Mouse (Mus musculus): ENCODE measurements around the gene 2410137M14Rik.
A peak's percentile ranks its signal among the peaks of the same experiment; 100 is the strongest.

The 2410137M14Rik gene

DNA sequence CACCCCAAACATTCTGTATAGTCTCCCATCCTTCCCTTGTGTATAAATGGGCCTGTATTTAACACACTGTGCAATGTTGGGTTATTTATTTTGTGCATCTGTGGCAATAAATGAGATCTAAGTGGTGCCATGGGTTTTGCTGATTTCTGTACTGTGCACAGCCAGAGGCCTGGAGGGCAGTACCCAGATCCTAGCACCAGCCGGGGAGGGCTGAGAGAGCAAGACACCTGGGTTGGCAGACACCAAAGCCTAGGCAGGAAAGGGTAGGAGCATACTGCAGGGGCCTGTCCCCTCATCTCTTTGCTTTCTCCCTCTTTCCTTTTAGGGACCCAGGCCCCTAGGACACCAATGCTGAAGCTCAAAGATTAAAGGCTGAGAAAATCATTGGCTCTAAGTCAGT, 32.8 kb downstream of the 2410137M14Rik start:
- DNase-seq (ENCODE audit: low spot score), result no peak

DNA sequence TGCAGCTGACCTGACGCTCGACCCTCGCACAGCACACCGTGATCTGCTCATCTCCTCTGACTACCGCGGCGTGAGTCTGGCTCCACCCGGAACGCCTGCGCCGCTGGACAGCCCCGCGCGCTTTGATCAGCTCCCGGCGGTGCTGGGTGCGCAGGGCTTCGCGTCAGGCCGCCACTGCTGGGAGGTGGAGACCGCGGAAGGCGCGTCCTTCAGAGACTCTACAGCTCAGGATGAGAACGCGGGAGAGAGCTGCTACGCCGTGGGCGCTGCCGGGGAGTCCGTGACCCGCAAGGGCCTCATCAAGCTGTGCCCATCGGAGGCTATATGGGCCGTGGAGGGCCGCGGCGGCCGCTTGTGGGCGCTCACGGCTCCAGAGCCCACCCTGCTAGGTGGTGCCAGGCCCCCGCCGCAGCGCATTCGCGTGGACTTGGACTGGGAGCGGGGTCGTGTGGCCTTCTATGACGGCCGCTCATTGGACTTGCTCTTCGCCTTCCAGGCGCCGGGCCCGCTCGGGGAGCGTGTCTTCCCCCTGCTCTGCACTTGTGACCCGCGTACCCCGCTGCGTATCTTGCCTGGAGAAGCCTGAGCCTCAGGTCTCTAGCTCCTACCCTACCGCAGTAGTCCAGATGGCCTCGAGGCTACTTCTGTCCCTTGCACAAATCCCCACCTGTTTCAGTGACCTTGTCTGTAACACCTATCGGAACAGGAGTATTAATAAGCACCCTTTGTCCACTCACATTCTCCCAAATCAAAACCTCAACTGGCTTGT, 33.8 kb downstream of the 2410137M14Rik start:
- DNase-seq (ENCODE audit: low spot score), result peak; percentile 53

DNA sequence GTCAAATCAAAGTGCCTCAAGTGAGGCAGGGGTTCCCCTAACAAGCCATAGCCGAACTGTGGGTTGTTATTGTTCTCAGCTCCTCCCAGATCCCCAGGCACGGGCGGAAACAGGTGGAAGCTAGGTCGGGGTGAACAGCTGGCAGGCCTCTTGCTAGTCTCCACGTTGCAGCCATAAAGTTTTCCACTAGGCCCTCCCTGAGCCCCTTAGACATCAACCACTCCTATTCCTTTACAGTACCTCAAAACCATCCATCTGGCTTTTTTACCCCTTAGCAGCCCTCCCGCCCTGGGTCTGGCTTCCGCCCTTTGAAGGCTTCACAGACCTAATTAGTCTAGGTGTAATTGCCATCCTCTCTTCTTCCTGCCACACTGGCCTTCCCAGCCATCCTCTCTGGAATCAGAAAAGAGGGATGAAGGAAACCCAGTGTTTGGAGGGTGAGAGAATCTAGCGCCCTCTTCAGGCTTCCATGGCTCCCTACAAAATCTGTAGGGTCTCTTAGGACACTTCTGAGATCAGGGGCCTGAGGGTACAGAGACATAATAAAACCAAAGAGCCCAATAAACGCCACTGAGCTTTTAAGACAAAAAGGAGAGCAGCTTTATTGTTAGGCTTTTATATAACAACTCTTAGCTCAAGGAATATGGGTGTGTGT, 36.8 kb downstream of the 2410137M14Rik start:
- no peak for DNase-seq (ENCODE audit: low spot score)

DNA sequence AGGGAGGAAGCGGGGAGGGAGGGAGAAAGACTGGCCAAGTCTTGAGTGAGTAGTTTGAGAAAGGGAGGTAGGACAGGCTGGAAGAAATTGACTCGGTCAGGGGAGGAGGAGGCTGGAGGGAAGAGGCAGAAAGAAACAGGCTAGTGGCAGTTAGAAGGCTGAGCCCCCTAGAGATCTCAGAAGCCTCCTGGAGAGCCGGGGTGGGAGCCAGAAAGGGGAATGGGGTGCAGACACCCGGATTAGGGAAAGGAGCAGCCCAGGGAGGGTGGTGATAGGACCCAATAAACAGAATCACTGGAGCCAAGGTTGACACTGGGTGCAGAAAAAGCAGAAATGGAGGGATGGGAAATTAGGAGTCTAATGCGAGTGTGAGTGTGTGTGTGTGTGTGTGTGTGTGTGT, 37.3 kb downstream of the 2410137M14Rik start:
- DNase-seq (ENCODE audit: low spot score), result no peak

DNA sequence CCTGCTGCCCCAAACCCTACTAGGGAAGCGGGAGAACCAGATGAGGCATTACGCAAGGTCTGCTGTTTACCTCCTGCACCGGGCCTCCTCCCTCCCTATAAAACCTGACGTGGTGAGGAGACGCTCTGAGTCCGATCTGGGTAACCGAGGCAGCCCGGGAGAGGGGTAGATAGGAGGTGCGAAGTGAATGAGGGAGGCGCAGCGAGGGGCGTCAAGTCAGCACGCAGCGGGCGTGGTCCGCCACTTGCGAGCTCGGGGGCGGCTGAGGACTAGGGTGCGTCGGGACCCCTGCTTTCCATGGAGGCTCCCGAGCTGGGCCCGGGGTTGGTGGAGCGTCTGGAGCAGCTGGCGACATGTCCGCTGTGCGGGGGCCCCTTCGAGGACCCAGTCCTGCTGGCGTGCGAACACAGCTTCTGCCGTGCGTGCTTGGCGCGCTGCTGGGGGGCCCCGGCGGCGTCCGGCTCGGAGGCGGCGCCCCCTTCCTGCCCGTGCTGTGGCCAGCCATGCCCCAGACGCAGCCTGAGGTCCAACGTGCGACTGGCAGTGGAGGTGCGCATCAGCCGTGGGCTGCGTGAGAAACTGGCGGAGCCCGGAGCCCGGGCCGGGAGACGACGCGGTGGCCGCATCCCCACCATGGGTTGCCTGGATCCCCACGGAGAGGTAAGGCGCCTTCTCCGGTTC, 38.1 kb downstream of the 2410137M14Rik start, which contains the start of gene Rnf39:
Gene Rnf39, plus strand, starts transcription at position 128 of the 681 bp plus-strand sequence.
- DNase-seq (ENCODE audit: low spot score), result no peak

DNA sequence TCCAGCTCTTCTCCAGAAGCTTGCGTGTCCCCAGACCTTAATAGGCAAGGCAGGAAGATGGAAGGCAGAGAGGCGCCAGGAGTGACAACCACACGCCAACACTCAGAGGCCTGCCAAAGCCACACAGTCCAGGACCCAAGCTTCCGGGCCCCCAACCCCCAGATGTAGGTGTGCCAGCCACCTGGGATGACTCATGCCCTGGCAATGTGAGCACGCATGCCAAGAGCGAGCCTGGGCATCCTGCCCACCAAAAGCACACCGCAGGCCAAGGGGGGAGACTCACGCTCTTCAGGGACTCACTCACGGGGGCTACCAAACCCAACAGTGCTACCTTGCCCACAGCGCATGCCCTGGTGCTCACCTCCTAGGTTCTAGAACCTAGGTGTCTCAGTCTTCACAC, 38.6 kb downstream of the 2410137M14Rik start:
- DNase-seq (ENCODE audit: low spot score), result peak; percentile 56

DNA sequence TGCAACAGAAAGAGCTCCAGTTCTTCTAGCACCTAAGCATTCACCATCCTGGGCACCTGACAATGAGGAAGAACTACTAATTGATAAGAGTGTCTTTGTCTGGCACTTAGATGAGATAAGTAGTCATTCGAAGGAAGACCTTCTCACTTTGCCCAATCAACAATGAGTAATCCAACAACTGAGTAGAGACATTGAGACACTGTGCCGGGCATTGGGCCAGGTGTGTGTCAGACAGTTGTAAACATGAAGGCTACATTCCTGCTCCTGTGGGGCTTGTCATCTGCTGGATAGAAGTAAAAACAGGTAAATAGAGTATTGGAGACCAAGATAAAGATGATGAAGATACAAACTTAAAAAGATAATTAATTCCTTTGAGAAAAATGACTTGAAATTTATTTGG, 43.0 kb downstream of the 2410137M14Rik start:
- DNase-seq (ENCODE audit: low spot score), result no peak

DNA sequence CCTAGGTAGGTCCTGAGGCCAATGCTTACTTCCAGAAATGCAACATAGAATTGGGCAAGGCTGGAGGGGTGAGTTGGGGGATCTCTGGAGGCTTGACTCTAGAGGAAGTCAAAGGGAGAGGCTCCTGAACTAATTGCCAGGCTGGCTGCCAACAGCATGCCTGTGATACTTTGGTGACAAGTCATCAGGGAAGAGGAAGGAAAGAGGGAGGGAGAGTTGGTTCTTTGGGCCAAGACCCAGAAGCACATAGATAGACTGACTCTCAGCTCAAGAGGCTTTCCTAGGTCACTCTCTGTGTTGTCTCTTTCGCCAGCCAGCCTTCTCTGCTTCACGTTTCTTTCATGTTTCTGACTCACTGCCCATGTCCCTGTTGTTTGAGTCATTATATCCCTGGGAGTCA, 49.2 kb downstream of the 2410137M14Rik start:
- no peak for DNase-seq (ENCODE audit: low spot score)

DNA sequence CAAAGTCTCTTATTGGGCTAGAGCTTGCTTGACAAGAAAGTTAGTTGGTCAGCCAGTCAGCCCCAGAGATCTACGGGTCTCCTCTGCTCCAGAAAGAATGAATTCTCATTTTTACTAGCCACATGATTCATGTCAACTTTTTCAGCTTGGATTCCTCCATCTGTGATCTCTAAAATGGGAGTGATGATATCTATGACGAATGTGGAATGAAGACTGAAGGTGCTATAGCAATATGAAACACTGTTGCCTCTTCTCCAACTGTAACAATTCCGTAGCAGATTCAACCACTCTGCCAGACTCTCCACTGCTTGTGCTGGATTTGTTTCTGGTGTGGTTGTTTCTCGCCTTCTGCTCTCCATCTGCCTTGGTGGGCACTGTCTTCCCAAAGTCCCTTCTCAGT, 49.9 kb downstream of the 2410137M14Rik start:
- DNase-seq (ENCODE audit: low spot score), result no peak

DNA sequence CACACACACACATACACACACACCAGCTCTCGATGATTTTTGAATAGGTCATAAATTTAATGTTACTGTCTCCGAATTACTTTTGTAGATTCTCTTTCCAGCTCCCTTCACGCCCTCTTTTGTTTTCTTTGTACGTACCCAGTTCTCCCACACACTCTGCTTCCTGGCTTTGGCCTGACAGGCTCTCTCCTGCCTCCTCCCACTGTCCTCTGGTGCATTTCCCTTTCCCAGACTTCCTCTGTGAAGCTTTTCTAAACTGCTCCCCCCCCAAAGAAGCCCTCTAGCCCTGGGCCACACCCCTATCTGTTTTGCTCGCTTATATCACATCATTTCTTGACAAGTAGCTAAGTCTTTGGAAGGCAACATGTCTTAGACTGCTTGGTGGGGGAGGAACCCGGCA, 50.8 kb downstream of the 2410137M14Rik start:
- no peak for DNase-seq (ENCODE audit: low spot score)

DNA sequence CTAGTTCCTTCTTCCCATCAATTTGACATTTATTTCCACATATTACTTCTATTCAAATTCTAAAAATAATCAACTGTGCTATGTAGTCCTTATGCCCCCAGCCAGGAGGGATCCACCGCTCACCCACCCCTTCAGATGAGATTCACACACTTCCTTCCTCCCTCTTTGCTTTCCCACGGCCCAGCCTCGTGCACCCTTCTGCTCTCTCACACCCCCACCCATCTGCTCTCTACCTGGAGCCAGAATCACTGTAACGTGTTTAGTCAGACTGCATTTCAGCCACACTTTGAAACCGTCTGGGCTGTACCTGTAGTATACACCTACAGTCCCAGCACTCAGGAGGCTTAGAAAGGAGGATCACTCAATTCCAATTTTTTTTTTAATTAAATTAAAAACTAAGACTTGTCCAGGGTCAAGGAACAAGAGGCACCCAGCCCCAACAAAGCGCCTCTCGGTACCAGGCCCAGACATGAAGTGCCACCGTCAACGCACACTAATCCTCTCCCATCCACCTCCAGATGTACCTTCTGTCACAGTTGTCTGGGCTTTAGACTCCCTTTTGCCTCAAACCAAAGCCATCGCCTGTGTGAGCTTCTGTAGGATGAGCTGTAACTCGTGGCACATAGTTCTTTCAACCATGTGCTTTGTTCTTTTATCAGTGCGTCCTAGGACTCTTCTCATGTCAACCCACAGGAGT, 51.7 kb downstream of the 2410137M14Rik start:
- no peak for DNase-seq (ENCODE audit: low spot score)
